Mouse (Mus musculus) kidney, adult 8-10 months (tissue): ENCODE measurements around the gene Cfap20.
"Not testable (repeated sequence)": the region's sequence is repeated elsewhere in the genome, so short reads cannot be mapped to it uniquely, and the experiment has no call there.

Experiments used
- DNase-seq, 2 experiments: peaks; one replicate each; pipeline ENCODE4 v3.0.0; 2022

Cfap20 gene

DNA sequence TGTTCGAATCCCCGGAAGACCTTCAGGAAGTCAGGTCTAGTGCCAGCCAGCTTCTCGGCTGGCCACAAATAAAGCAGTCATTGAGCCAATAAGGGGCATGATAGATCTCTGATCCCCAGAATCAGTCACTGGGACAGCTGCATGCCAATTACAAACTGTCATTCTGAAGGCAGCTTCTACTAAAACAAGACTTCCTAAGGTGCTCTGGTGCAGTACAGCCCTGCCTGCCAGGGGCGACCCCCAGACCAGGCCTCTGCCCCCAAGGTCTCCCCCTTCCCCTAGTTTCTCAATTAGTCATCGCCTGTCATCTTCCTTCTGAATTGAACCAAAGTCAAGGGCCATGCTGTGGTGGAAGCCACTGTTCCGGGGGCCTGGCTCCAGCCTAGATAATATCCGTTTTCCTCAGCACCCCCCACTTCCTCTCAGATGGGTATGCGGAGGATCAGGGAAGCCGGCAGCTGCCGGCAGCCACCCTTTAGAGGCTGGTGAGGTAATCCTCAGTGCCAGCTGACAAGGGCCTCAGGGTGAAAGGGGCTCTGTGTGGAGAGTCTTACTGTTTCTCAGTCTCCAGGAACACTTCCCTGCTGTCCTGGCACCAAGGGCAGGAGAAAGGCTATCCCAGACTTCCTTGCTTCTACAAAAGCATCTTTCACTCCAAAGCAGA, 23.2 kb downstream of the Cfap20 start:
- peak in 1 of 2 experiments; percentile 30 for DNase-seq

- no peak for DNase-seq
These were observed 25.2 kb downstream of the Cfap20 start for GRCm38 (mm10) chr8:95409518-95409917.

GRCm38 (mm10) chr8:95401091-95401490, 33.6 kb downstream of the Cfap20 start:
- no peak for DNase-seq

GRCm38 (mm10) chr8:95399131-95399530, 35.5 kb downstream of the Cfap20 start:
- no peak for DNase-seq

DNA sequence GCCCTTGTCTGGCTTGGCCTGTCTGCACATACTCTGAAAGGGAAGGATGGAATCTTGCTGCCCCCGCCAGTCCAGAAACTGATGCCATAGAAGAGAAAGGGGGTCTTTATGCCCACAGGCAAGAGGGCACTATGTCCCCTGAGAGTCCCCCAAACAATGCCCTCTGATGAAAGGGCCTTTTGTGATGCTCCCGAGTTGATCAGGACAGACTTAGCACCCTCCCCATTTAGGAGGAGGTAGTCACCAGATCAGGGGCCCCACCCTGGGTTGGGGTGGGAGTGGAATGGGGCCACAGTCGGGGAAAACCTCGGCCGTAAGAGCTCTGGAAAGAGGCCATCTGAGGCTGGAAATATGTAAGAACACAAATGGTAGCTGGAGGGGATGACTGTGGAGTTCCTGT, 37.5 kb downstream of the Cfap20 start:
- no peak for DNase-seq

DNA sequence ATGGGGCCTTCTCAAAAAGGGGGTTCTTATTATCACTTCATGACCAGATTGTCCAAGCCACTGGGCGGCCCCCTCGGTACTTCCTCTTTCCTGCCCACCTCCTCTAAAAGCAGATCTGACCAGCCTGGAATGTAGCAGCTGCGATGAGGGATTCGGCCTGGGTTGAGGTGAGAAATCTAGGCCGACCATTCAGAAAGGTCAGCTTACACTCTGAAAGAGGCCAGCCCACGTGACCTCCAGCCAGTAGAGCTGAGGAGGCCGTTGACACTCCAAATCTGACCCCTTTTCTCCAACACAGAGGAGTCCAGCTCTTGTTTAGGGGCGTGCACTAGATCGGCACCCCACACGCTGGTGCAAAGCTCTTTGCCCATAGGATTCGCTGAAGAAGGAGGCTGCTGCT, 37.9 kb downstream of the Cfap20 start:
- no peak for DNase-seq

GRCm38 (mm10) chr8:95395186-95395918, 39.3 kb downstream of the Cfap20 start:
- no peak for DNase-seq

DNA sequence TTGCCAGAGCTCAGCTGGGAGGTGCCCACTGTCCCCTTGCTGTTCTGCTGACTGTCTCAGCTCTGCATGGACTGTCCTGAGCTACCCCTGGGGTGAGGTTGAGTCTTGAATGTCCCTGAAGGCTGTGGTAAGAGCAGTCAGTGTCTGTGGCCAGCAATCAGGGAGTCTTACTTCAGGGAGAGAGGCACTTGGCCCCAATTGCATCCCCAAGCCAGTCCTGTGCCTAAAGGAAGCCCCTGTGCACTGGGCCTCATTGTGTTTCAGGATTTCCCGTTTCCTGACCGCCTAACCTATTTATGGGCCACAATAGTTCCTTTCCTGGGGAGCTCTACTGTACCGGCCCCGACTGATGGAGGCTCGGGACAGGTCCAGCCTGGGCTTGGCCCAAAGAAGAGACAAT, 42.1 kb downstream of the Cfap20 start:
- peak; percentile 23 to 38 for DNase-seq

GRCm38 (mm10) chr8:95391101-95391500, 43.6 kb downstream of the Cfap20 start:
- DNase-seq, result no peak

DNA sequence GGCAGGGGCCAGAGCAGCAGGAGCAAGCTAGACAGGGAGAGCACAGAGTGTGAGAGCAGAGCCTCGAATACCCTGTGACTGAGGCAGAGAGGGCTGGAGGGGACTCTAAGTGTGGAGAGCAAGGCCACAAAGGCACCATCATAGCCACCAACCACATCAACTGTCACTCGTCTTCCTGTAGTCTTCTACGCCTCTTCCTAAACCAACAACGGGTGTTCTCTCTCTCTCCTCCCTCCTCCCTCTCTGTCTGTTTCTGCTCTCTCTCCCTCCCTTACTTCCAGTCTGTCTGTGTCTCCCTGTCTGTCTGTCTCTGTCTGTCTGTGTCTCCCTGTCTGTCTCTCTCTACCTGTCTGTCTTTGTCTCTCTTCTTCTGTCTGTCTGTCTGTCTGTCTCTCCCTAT, 44.4 kb downstream of the Cfap20 start:
- DNase-seq, result no peak

- DNase-seq, result no peak
These were observed 46.7 kb downstream of the Cfap20 start for GRCm38 (mm10) chr8:95387936-95388335.

DNA sequence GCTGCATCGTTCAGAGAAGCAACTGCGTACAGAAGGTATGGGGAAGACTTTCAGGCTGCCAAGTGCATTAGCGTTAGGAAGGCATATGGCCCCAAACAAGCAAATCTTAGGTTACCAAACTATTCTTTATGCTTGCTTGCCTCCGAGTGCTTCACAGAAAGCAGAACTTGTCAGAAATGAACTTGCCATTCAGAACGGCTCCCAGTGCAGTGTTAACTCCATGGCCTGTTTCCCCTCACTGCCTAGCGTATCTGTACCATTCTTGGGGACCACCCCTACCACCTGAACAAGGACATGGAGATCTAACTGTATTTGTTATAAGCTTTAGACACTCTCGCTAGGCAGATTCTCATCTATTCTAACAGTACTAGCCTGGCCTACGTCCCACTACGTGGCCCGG, 47.4 kb downstream of the Cfap20 start:
- DNase-seq, result no peak

DNA sequence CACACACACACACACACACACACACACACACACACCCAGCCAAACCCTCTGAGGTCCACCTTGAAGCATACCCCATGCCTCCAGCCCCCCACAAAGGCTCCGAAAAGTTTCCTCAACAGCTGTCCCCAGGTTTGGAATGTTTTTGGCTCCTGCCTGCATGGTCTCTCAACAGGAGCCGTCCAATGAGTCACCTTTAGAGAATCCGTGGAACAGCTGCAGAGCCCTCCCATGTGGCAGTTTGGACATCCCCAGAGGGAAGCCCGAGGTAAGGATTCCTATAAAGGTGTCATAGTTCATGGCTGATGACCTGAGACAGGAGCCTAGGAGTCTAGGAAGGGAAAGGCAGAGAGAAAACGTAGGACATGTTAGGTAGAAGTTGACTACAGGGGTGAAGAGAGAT, 48.6 kb downstream of the Cfap20 start:
- no peak for DNase-seq

DNA sequence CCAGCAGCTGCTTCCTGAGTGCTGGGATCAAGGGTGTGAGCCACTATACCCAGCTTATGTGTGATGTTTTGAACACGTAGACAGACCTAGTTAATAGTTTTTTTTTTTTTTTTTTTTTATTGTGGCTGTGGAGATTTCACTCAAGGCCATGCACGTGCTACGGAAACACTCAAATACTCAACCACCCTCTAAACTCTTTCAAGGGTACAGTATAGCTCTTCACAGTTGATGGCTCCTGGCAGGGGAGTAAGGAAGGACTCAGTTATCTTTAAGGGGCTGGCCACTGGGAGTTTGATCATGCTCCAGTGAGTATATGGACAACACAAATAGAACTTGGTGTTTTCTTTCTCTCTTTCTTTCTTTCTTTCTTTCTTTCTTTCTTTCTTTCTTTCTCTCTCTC, 50.2 kb downstream of the Cfap20 start:
- DNase-seq, result no peak

GRCm38 (mm10) chr8:95381595-95381994, 53.1 kb downstream of the Cfap20 start:
- no peak for DNase-seq

- peak; percentile 11 to 12 for DNase-seq
These were observed 53.7 kb downstream of the Cfap20 start for GRCm38 (mm10) chr8:95380953-95381352.

DNA sequence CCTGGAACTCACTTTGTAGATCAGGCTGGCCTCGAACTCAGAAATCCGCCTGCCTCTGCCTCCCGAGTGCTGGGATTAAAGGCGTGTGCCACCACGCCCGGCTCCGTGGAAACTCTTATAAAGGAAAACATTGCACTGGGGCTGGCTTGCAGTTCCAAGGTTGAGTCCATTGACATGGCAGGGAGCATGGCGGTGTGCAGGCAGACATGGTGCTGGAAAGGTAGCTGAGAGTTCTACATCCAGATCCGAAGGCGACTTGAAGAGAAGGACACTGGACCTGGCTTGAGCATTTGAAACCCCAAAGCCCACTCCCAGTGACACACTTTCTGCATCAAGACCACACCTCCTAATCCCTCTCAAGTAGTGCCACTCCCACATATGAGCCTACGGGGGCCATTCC, 55.7 kb downstream of the Cfap20 start:
- not testable (repeated sequence) for DNase-seq

GRCm38 (mm10) chr8:95377863-95378291, 56.8 kb downstream of the Cfap20 start:
- DNase-seq, result peak; percentile 27 to 37

- DNase-seq, result no peak
These were observed 57.6 kb downstream of the Cfap20 start for GRCm38 (mm10) chr8:95377101-95377500.

DNA sequence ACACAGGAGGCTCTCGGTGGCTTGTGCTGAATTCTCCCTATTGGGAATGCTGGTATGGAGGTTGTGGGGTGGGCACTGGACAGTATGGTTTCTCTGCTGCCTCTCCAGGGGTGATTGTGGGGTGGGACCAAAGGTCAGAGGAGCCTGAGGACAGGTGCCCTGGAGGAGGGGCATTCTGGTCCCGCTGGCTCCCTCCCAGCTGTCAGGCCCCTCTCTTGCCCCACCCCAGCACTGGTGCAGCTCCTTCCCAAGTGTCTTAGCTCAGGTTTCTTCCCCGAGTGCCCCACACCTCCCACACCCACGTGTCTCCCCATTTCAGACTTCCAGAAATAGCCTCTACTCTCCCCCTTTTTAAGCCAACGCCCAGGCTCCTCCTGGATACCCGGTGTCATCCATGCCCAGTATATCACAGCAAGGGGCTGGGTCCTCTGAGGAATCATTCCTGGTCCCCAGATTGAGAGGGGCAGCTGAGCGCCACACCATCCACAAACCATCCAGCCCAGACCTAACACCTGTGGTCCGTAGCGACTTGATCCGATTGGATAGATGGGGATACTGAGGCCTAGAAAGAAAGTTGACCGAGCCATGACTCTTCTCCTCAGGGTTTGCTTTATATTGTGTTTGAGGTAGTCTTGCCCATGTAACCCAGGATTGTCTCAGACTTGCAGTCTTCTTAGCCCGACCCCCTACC, 58.2 kb downstream of the Cfap20 start:
- no peak for DNase-seq

- DNase-seq, result no peak
These were observed 59.2 kb downstream of the Cfap20 start for GRCm38 (mm10) chr8:95375374-95375930.

DNA sequence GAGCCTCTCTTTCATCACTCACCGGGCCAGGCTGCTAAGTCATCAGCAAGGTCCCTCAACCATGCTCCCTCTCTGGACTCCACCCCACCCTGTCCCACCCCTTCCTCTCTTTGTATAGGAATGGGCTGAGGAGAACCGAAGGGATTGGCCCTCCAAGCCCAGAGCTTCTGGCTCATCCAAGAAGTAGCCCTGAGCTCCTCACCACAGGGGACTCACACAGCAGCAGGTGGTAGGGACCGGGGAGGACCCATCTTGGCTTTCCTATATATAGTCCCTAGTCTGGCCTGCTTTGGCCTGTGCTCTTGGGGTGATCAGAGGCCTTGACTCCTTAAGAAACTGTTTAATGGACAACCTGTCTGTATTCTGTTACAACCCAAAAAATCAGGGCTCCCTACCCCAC, 60.2 kb downstream of the Cfap20 start:
- DNase-seq, result no peak

GRCm38 (mm10) chr8:95373389-95374002, 61.2 kb downstream of the Cfap20 start:
- DNase-seq, result no peak
